Mouse (Mus musculus) E14TG2a.4 (cell line): ENCODE results near the gene Il15.

Experiments
- CTCF ChIP-seq: conservative IDR thresholded peaks from 2 replicates; pipeline ENCODE4 v1.5.1; 2014; ENCODE audit warnings: low read length
- POU5F1 ChIP-seq: IDR thresholded peaks from 2 replicates; pipeline ENCODE4 v1.6.1; 2014; ENCODE audit warnings: low read length, borderline replicate concordance

GRCm38 (mm10) chr8:82327986-82328652, 74.9 kb downstream of the Il15 start:
- no peak for TF ChIP-seq CTCF
- no peak for TF ChIP-seq POU5F1
